Mouse (Mus musculus) bone marrow, adult 2 months (tissue): Measurements from ENCODE around the gene Fads2.

Experiments
- CTCF ChIP-seq: fragments of 200-500 bp; IDR thresholded peaks from 2 replicates; pipeline ENCODE4 v1.5.1; 2011; ENCODE audit warnings: low read length, control low read depth; ENCODE audit not compliant: control insufficient read depth, insufficient read depth
- POLR2A ChIP-seq: fragments of 200-500 bp; IDR thresholded peaks from 2 replicates; pipeline ENCODE4 v1.6.1; 2011; ENCODE audit warnings: low read depth, mild to moderate bottlenecking, control low read depth, low read length, borderline replicate concordance; ENCODE audit not compliant: control insufficient read depth

DNA sequence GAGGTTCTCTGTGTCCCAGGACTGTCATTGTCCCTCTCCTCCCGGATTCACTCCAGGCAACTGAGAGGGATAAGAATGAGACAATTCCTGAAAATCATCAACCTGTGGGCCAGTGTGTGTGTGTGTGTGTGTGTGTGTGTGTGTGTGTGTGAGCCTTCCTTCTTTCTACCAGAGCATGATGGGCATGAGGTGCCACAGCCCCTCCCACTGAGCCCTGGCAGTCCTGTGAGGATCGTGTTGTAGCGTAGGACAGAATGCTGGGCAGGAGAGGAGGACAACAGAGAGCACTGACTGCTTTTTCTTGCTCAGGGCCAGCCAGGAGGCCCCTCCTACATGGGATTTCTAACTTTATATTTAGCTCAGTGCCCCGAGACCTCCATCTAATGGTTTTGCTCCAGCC lies 58.7 kb downstream of the Fads2 start:
- TF ChIP-seq POLR2A (no peak), CTCF (no peak)
